Mouse (Mus musculus) liver, embryonic 14.5 days (tissue): ENCODE data around the gene Myrip.

Experiments
- CTCF ChIP-seq: IDR thresholded peaks from 2 replicates; pipeline ENCODE4 v1.5.1; 2016; ENCODE audit warnings: antibody characterized with exemption, low read depth, control low read depth
- EP300 ChIP-seq: IDR thresholded peaks from 2 replicates; pipeline ENCODE4 v1.6.1; 2016; ENCODE audit warnings: antibody characterized with exemption, low read depth

DNA sequence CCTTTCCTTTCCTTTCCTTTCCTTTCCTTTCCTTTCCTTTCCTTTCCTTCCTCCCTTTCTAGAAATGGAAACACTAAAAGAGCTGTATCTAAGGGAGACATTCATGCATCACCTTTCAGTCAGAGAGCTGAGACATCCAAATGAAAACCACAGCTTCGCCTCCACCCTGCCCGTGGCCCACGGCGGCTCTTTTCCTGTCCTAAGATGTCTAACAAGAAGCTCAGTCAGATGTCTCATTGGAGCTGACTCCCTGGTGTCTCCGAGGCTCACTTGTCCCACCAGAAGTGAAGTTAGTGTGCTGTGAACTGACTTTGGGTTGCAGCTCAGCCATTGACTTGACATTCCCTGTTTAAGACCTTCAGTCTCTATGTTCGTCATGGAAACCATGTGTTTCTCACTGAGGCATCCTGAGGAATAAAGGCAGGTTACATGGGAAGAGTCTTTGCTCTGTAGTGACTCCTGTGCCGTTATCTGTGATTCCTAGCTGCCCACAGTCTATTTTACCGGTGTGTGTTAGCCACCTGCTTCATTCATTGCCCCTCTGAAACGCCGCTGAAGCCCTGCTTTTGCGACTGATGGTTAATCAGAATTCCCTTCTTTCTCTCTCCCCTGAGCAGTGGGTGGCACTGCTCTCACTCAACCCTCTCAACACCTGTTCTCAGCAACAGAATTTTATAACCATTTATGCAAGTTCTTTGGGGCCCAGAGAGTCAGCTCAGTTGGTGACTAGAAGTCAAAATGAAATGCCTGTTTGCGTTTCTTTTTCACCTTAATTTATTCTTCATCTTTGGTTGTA lies 53.4 kb downstream of the Myrip start:
- TF ChIP-seq CTCF (no peak), EP300 (no peak)
